In the genomic region with DNA sequence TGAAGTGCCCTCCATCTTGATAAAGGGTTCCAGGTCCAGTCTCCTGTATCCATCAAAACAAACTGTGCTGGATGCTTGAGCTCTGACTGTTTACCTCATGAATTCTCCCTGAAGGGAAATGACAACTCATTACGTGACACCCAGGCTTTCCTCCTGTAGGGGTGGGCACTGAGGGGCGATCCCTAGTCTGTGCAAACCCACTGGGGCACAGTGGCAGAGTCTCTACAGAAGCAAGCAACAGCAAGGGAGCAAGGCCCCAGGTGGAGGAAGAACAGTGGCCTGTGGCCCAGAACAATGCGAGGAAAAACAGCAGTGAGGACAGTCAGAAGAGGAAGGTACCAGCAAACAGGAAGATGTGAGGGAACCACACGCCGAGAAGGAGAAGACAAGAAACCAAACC, we compare ENCODE assay signal across 24 mouse cellular contexts. TPM values are rescaled to one million over a fixed set of nuclear protein-coding genes. Genes with fewer than 3 reads are reported as not detected.
A peak's percentile ranks its signal among the peaks of the same experiment; 100 is the strongest.
DNase-seq lines count a peak whose midpoint lies in the region; ATAC-seq and TF ChIP-seq lines count a peak whose summit lies in the region.
"Had no signal": no experiment of that assay in that cellular context is flagged by ENCODE, and none has a peak within 500 bp of the region (broad histone marks: within the 10 kb centered on the region; RNA-seq: fewer than 3 reads in every experiment).

No protein-coding gene starts in this region.

- peak overlapping the region; percentile 52 for H3K27ac ChIP-seq in MEL (ENCODE audit: control insufficient read depth, low read depth, low read length)
- H3K27ac ChIP-seq: heart, adult 2 months; heart, embryonic 15.5 days; layer of hippocampus, adult 2 months; lung, embryonic 15.5 days; midbrain, embryonic 15.5 days had no signal

- no peaks in the 10 kb centered on the region for H3K9me3 ChIP-seq in MEL (replicated peaks; ENCODE audit: insufficient read depth, low read length)
- H3K9me3 ChIP-seq: G1E; heart, embryonic 15.5 days; lung, embryonic 15.5 days; midbrain, embryonic 15.5 days had no signal

- no peak overlapping the region for H3K4me3 ChIP-seq in MEL (ENCODE audit: control insufficient read depth in 1 of 2, insufficient read depth in 1 of 2, low read depth in 2 of 2, low read length in 2 of 2)
- H3K4me3 ChIP-seq: heart, adult 2 months; heart, embryonic 15.5 days; layer of hippocampus, adult 2 months; lung, embryonic 15.5 days; midbrain, embryonic 15.5 days; myocyte had no signal

- no peak for TF ChIP-seq POLR2A in MEL (IDR thresholded peaks at IDR 0.05; ENCODE audit: control insufficient read depth in 1 of 2, insufficient read depth in 1 of 2, low read depth in 1 of 2, low read length in 2 of 2, poor library complexity in 1 of 2)

- no peaks in the 10 kb centered on the region for H3K27me3 ChIP-seq in MEL (ENCODE audit: control insufficient read depth in 1 of 2, insufficient read depth in 2 of 2, low read length in 2 of 2)
- H3K27me3 ChIP-seq: heart, embryonic 15.5 days; lung, embryonic 15.5 days; midbrain, embryonic 15.5 days had no signal

- peaks cover 2 to 42% of the 10 kb centered on the region in 2 experiments; a peak in 3 of 4 replicates for H3K4me1 ChIP-seq in MEL (ENCODE audit: control insufficient read depth in 1 of 2, insufficient read depth in 2 of 2, low read length in 2 of 2)

- peaks cover 0 to 28% of the 10 kb centered on the region in 2 experiments; a peak in 2 of 4 replicates for H3K36me3 ChIP-seq in MEL (ENCODE audit: control insufficient read depth in 1 of 2, insufficient read depth in 2 of 2, low read length in 2 of 2)
- H3K36me3 ChIP-seq: heart, embryonic 15.5 days; lung, embryonic 15.5 days; midbrain, embryonic 15.5 days had no signal

- TF ChIP-seq RAD21 in MEL (IDR thresholded peaks at IDR 0.05; ENCODE audit: low read depth, low read length) = no peak

- TF ChIP-seq CTCF in MEL (IDR thresholded peaks at IDR 0.05 in 2 of 3, conservative IDR thresholded peaks at IDR 0.05 in 1 of 3; ENCODE audit: control insufficient read depth in 1 of 3, insufficient read depth in 1 of 3, low read depth in 2 of 3, low read length in 3 of 3, poor library complexity in 1 of 3, severe bottlenecking in 1 of 3) = no peak

- H3K79me2 ChIP-seq in MEL (ENCODE audit: control insufficient read depth, insufficient read depth, low read length, poor library complexity) = no peaks in the 10 kb centered on the region

- peak; percentile 47 to 59 for DNase-seq in spleen, postnatal 36 days (ENCODE audit: low spot score in 2 of 2)
- DNase-seq in spleen, adult 12 weeks (ENCODE audit: low spot score) = no peak
- peak; percentile 41 for DNase-seq in MEL (ENCODE audit: low read depth, low spot score)
- DNase-seq in induced T-regulatory cell, adult 2 months (ENCODE audit: low read depth) = peak; percentile 61
- DNase-seq in kidney, postnatal 4 days = no peak
- no peak for DNase-seq in right cerebral cortex, postnatal 25 days
- DNase-seq: adrenal gland, postnatal 14 days; cerebellum, adult 11-12 months; cerebellum, postnatal 25 days; gastrocnemius, postnatal 10 days; heart, adult 2 months; heart, postnatal 4 days; kidney, adult 11 months; kidney, postnatal 10 days; layer of hippocampus, postnatal 36 days had no signal

- H3K9ac ChIP-seq in MEL (ENCODE audit: control insufficient read depth, low read depth, low read length, poor library complexity, severe bottlenecking) = peak overlapping the region; percentile 39
- H3K9ac ChIP-seq: heart, embryonic 15.5 days; lung, embryonic 15.5 days; midbrain, embryonic 15.5 days had no signal

- peak; percentile 20; the same call in 1 of the 2 replicates for ATAC-seq in neutrophil, adult 5-6 weeks (ENCODE audit: extremely low read depth, insufficient number of reproducible peaks, low FRiP score, poor library complexity, severe bottlenecking)
- ATAC-seq: CD4-positive, CD25-positive, alpha-beta regulatory T cell, adult 4 months; hindbrain, embryonic 16.5 days; midbrain, embryonic 15.5 days had no signal

- no peak for TF ChIP-seq EP300 in MEL (IDR thresholded peaks at IDR 0.05; ENCODE audit: low read depth in 1 of 2, low read length in 2 of 2)

TF ChIP-seq in MEL, 35 proteins besides CTCF, POLR2A, EP300 and RAD21:
- TF ChIP-seq UBTF (IDR thresholded peaks at IDR 0.05; ENCODE audit: borderline replicate concordance, insufficient read depth, low read depth, low read length) = no peak
- no peak for TF ChIP-seq ZKSCAN1 (IDR thresholded peaks at IDR 0.05; ENCODE audit: low read depth, low read length)
- no peak for TF ChIP-seq POLR2AphosphoS5 (IDR thresholded peaks at IDR 0.05; ENCODE audit: borderline replicate concordance, low read depth, low read length)
- no peak for TF ChIP-seq MAFK (IDR thresholded peaks at IDR 0.05; ENCODE audit: borderline replicate concordance, low read depth, low read length)
- no peak for TF ChIP-seq MAX (IDR thresholded peaks at IDR 0.05; ENCODE audit: low read length)
- no peak for TF ChIP-seq MYB (IDR thresholded peaks at IDR 0.05; ENCODE audit: low read depth, low read length)

RNA-seq across cellular contexts. Expression of a gene that starts 53.7 kb away (rescaled TPM):
- total RNA-seq in MEL (2012; rRNA removed) = 0.39 and 0.98 TPM in 2 replicates
- 1 to 10 TPM in 1 of 2 experiments, not detected in 1; 1.1 TPM for polyA plus RNA-seq in MEL (2012; ENCODE audit: insufficient read depth in 1 of 2, insufficient read length in 2 of 2, low read depth in 1 of 2, low replicate concordance in 2 of 2, missing spikeins in 1 of 2)
- 22.9 and 23.2 TPM in 2 replicates for total RNA-seq in neutrophil, adult 5-6 weeks (2017)

Comparison
In these comparisons a context has a peak if more than half of its experiments do, and no peak if none do; other contexts are left out.
1. DNase-seq: peak in spleen, postnatal 36 days (2 of 2), MEL (single experiment) and induced T-regulatory cell, adult 2 months (single experiment); none in spleen, adult 12 weeks (single experiment), kidney, postnatal 4 days (0 of 2) and right cerebral cortex, postnatal 25 days (single experiment).
2. RNA of a gene that starts 53.7 kb away (total RNA-seq): 22.9 to 23.2 TPM in neutrophil, adult 5-6 weeks; 0.39 to 0.98 TPM in MEL; every median in the first group is over 10 times any median in the second.